Mouse (Mus musculus): ENCODE measurements around the gene Rpl35. TPM values are rescaled to one million over a fixed set of nuclear protein-coding genes. Genes with fewer than 3 reads are reported as not detected.
A peak's percentile ranks its signal among the peaks of the same experiment; 100 is the strongest.

Rpl35 gene
- polyA plus RNA-seq, 1 experiment, result 222 TPM

GRCm38 (mm10) chr2:39003512-39003911 is 1.9 kb downstream of the Rpl35 start:
- Histone ChIP-seq H3K27ac (ENCODE audit: insufficient read depth, low read length) (no peak overlapping the region), H3K4me1 (ENCODE audit: control insufficient read depth, insufficient read depth, low read length) (peaks cover 4% of the 10 kb centered on the region), H3K4me3 (replicated peaks; ENCODE audit: insufficient read depth, low read depth, low read length) (no peak overlapping the region), H3K27me3 (ENCODE audit: control insufficient read depth, insufficient read depth, low read length) (no peaks in the 10 kb centered on the region)
- WGBS, result 43% methylated on average over 5 of the region's 5 CpGs
- TF ChIP-seq POLR2A (IDR thresholded peaks at IDR 0.05; ENCODE audit: borderline replicate concordance, insufficient read depth, low read length) (no peak), CTCF (IDR thresholded peaks at IDR 0.05; ENCODE audit: borderline replicate concordance, insufficient read depth, low read depth, low read length) (no peak)
- no peak for DNase-seq

GRCm38 (mm10) chr2:39003106-39003505 is 2.3 kb downstream of the Rpl35 start:
- Histone ChIP-seq H3K4me3 (replicated peaks; ENCODE audit: insufficient read depth, low read depth, low read length) (no peak overlapping the region), H3K4me1 (ENCODE audit: control insufficient read depth, insufficient read depth, low read length) (peaks cover 4% of the 10 kb centered on the region), H3K27me3 (ENCODE audit: control insufficient read depth, insufficient read depth, low read length) (no peaks in the 10 kb centered on the region), H3K27ac (ENCODE audit: insufficient read depth, low read length) (no peak overlapping the region)
- 24% methylated on average over 8 of the region's 8 CpGs for WGBS
- no peak for DNase-seq
- TF ChIP-seq POLR2A (IDR thresholded peaks at IDR 0.05; ENCODE audit: borderline replicate concordance, insufficient read depth, low read length) (no peak), CTCF (IDR thresholded peaks at IDR 0.05; ENCODE audit: borderline replicate concordance, insufficient read depth, low read depth, low read length) (no peak)

- DNase-seq, result no peak
- Histone ChIP-seq H3K4me3 (replicated peaks; ENCODE audit: insufficient read depth, low read depth, low read length) (no peak overlapping the region), H3K4me1 (ENCODE audit: control insufficient read depth, insufficient read depth, low read length) (peaks cover 6% of the 10 kb centered on the region), H3K27ac (ENCODE audit: insufficient read depth, low read length) (no peak overlapping the region), H3K27me3 (ENCODE audit: control insufficient read depth, insufficient read depth, low read length) (no peaks in the 10 kb centered on the region)
- TF ChIP-seq CTCF (IDR thresholded peaks at IDR 0.05; ENCODE audit: borderline replicate concordance, insufficient read depth, low read depth, low read length), result no peak
- TF ChIP-seq POLR2A (IDR thresholded peaks at IDR 0.05; ENCODE audit: borderline replicate concordance, insufficient read depth, low read length), result no peak
- WGBS, result 77% methylated on average over 3 of the region's 3 CpGs
These were observed 3.6 kb downstream of the Rpl35 start for GRCm38 (mm10) chr2:39001866-39002265.

GRCm38 (mm10) chr2:39000587-39000919 is 4.9 kb downstream of the Rpl35 start:
- DNase-seq, result no peak
- H3K4me1 ChIP-seq (ENCODE audit: control insufficient read depth, insufficient read depth, low read length), result peaks cover 6% of the 10 kb centered on the region
- H3K4me3 ChIP-seq (replicated peaks; ENCODE audit: insufficient read depth, low read depth, low read length), result no peak overlapping the region
- no peaks in the 10 kb centered on the region for H3K27me3 ChIP-seq (ENCODE audit: control insufficient read depth, insufficient read depth, low read length)
- TF ChIP-seq CTCF (IDR thresholded peaks at IDR 0.05; ENCODE audit: borderline replicate concordance, insufficient read depth, low read depth, low read length) (no peak), POLR2A (IDR thresholded peaks at IDR 0.05; ENCODE audit: borderline replicate concordance, insufficient read depth, low read length) (no peak)
- H3K27ac ChIP-seq (ENCODE audit: insufficient read depth, low read length), result no peak overlapping the region
- WGBS, result 67% methylated on average over 4 of the region's 4 CpGs

- no peak for TF ChIP-seq CTCF (IDR thresholded peaks at IDR 0.05; ENCODE audit: borderline replicate concordance, insufficient read depth, low read depth, low read length)
- TF ChIP-seq POLR2A (IDR thresholded peaks at IDR 0.05; ENCODE audit: borderline replicate concordance, insufficient read depth, low read length), result no peak
- Histone ChIP-seq H3K27ac (ENCODE audit: insufficient read depth, low read length) (no peak overlapping the region), H3K27me3 (ENCODE audit: control insufficient read depth, insufficient read depth, low read length) (no peaks in the 10 kb centered on the region), H3K4me3 (replicated peaks; ENCODE audit: insufficient read depth, low read depth, low read length) (no peak overlapping the region), H3K4me1 (ENCODE audit: control insufficient read depth, insufficient read depth, low read length) (peaks cover 6% of the 10 kb centered on the region)
- no peak for DNase-seq
- WGBS, result 67% methylated on average over 8 of the region's 8 CpGs
These were observed 5.4 kb downstream of the Rpl35 start for GRCm38 (mm10) chr2:38999910-39000586.

- TF ChIP-seq POLR2A (IDR thresholded peaks at IDR 0.05; ENCODE audit: borderline replicate concordance, insufficient read depth, low read length), result no peak
- TF ChIP-seq CTCF (IDR thresholded peaks at IDR 0.05; ENCODE audit: borderline replicate concordance, insufficient read depth, low read depth, low read length), result no peak
- no peak overlapping the region for H3K27ac ChIP-seq (ENCODE audit: insufficient read depth, low read length)
- peaks cover 6% of the 10 kb centered on the region for H3K4me1 ChIP-seq (ENCODE audit: control insufficient read depth, insufficient read depth, low read length)
- 68% methylated on average over 4 of the region's 4 CpGs for WGBS
- no peak for DNase-seq
- no peaks in the 10 kb centered on the region for H3K27me3 ChIP-seq (ENCODE audit: control insufficient read depth, insufficient read depth, low read length)
- H3K4me3 ChIP-seq (replicated peaks; ENCODE audit: insufficient read depth, low read depth, low read length), result no peak overlapping the region
These were observed 6.0 kb downstream of the Rpl35 start for GRCm38 (mm10) chr2:38999381-38999780.

GRCm38 (mm10) chr2:38997386-38998374 is 7.7 kb downstream of the Rpl35 start, which contains the start of gene Wdr38:
Gene Wdr38, plus strand, starts transcription at chr2:38997476.
- DNase-seq, result peak; percentile 84 to 92
- WGBS, result 14% methylated on average over 33 of the region's 33 CpGs
- Histone ChIP-seq H3K4me1 (ENCODE audit: control insufficient read depth, insufficient read depth, low read length) (0 out of 2 replicates have a peak, but pooled peaks cover 2% of the 10 kb centered on the region), H3K4me3 (replicated peaks; ENCODE audit: insufficient read depth, low read depth, low read length) (peak within 1 kb of the TSS; percentile 38), H3K27me3 (ENCODE audit: control insufficient read depth, insufficient read depth, low read length) (no peaks in the 10 kb centered on the region), H3K27ac (ENCODE audit: insufficient read depth, low read length) (no peak within 1 kb of the TSS)
- TF ChIP-seq POLR2A (IDR thresholded peaks at IDR 0.05; ENCODE audit: borderline replicate concordance, insufficient read depth, low read length) (no peak), CTCF (IDR thresholded peaks at IDR 0.05; ENCODE audit: borderline replicate concordance, insufficient read depth, low read depth, low read length) (peak; percentile 94)
